Mouse (Mus musculus): Measurements from ENCODE around the gene Wee1.

- TF ChIP-seq USF1 (IDR thresholded peaks at IDR 0.05; ENCODE audit: low read depth) (no peak), E2F4 (IDR thresholded peaks at IDR 0.05; ENCODE audit: insufficient read depth) (no peak), POLR2A (IDR thresholded peaks at IDR 0.05; ENCODE audit: insufficient read length, low read depth) (no peak), TCF3 (IDR thresholded peaks at IDR 0.05; ENCODE audit: insufficient read length, low read depth) (no peak), TCF12 (IDR thresholded peaks at IDR 0.05; ENCODE audit: insufficient read depth, poor library complexity, severe bottlenecking) (no peak), MYOD1 (IDR thresholded peaks at IDR 0.05; ENCODE audit: control insufficient read depth in 1 of 3, insufficient read length in 2 of 3, low read depth in 2 of 3) (no peak), REST (IDR thresholded peaks at IDR 0.05; ENCODE audit: insufficient read depth, insufficient read length) (no peak), MAX (IDR thresholded peaks at IDR 0.05; ENCODE audit: low read depth) (no peak), POLR2AphosphoS2 (IDR thresholded peaks at IDR 0.05; ENCODE audit: insufficient read length, low read depth) (no peak), MYOG (IDR thresholded peaks at IDR 0.05; ENCODE audit: control insufficient read depth in 1 of 3, insufficient read depth in 1 of 3, insufficient read length in 2 of 3, low read depth in 2 of 3) (no peak)
Measured at GRCm38 (mm10) chr7:110123844-110124555, 2.2 kb downstream of the Wee1 start.
